Mouse (Mus musculus) bone marrow, adult 2 months (tissue): ENCODE measurements around the gene Otof. TPM values are rescaled to one million over a fixed set of nuclear protein-coding genes. Genes with fewer than 3 reads are reported as not detected.

ENCODE experiments used
- H3K27ac ChIP-seq: fragments of 200-500 bp; 2 replicates; pipeline ENCODE4 v1.5.1; 2012; ENCODE audit warnings: low read depth, mild to moderate bottlenecking, control low read depth, inconsistent platforms, low read length; ENCODE audit not compliant: control insufficient read depth, poor library complexity, insufficient read depth
- H3K4me1 ChIP-seq: fragments of 200-500 bp; 2 replicates; pipeline ENCODE4 v1.6.1; 2011; ENCODE audit warnings: low read length; ENCODE audit not compliant: control insufficient read depth, insufficient read depth
- H3K4me3 ChIP-seq: fragments of 200-500 bp; replicated peaks from 2 replicates; pipeline ENCODE3; 2011; ENCODE audit warnings: mild to moderate bottlenecking, low read depth, low read length, control low read depth; ENCODE audit not compliant: control insufficient read depth
- CTCF ChIP-seq: fragments of 200-500 bp; IDR thresholded peaks from 2 replicates; pipeline ENCODE4 v1.5.1; 2011; ENCODE audit warnings: low read length, control low read depth; ENCODE audit not compliant: control insufficient read depth, insufficient read depth
- POLR2A ChIP-seq: fragments of 200-500 bp; IDR thresholded peaks from 2 replicates; pipeline ENCODE4 v1.6.1; 2011; ENCODE audit warnings: low read depth, mild to moderate bottlenecking, control low read depth, low read length, borderline replicate concordance; ENCODE audit not compliant: control insufficient read depth
- WGBS: fragments of 180-500 bp; shearing (Covaris S2); methylation state at CpG from one replicate; pipeline ENCODE4 v1.1.7; 2018; 5-methylcytosine and 5-hydroxymethylcytosine counted together
- polyA plus RNA-seq: library from polyadenylated mRNA; stranded (reverse); fragments of >200 nt; gene quantifications from 2 replicates; pipeline ENCODE4 v1.2.4, GENCODE M21; 2011; ENCODE audit warnings: low replicate concordance; ENCODE audit not compliant: missing spikeins, insufficient read depth, insufficient read length

Gene Otof
- polyA plus RNA-seq, 1 experiment = not detected

GRCm38 (mm10) chr5:30415876-30416275, 45.9 kb downstream of the Otof start:
- no peaks in the 10 kb centered on the region for H3K4me1 ChIP-seq
- WGBS = 71% methylated on average over 4 of the region's 4 CpGs
- no peak overlapping the region for H3K27ac ChIP-seq
- no peak overlapping the region for H3K4me3 ChIP-seq
- TF ChIP-seq POLR2A (no peak), CTCF (no peak)

- WGBS = 41% methylated on average over 2 of the region's 2 CpGs
- Histone ChIP-seq H3K4me1 (no peaks in the 10 kb centered on the region), H3K4me3 (no peak overlapping the region), H3K27ac (no peak overlapping the region)
- TF ChIP-seq CTCF (no peak), POLR2A (no peak)
Observed at GRCm38 (mm10) chr5:30415381-30415780, 46.4 kb downstream of the Otof start.

- WGBS = 78% methylated on average over 10 of the region's 10 CpGs
- H3K4me3 ChIP-seq = no peak overlapping the region
- TF ChIP-seq POLR2A (no peak), CTCF (no peak)
Observed at GRCm38 (mm10) chr5:30411524-30411923, 50.2 kb downstream of the Otof start.

GRCm38 (mm10) chr5:30406876-30407275, 54.9 kb downstream of the Otof start:
- Histone ChIP-seq H3K4me1 (no peaks in the 10 kb centered on the region), H3K27ac (no peak overlapping the region), H3K4me3 (no peak overlapping the region)
- WGBS = 44% methylated on average over 9 of the region's 9 CpGs
- TF ChIP-seq POLR2A (no peak), CTCF (no peak)

More at GRCm38 (mm10) chr5:30411524-30411923, 50.2 kb downstream of the Otof start:
- Histone ChIP-seq H3K4me1 (no peaks in the 10 kb centered on the region), H3K27ac (no peak overlapping the region)

- Histone ChIP-seq H3K27ac (no peak overlapping the region), H3K4me1 (no peaks in the 10 kb centered on the region), H3K4me3 (no peak overlapping the region)
- WGBS = 60% methylated on average over 8 of the region's 8 CpGs
- TF ChIP-seq POLR2A (no peak), CTCF (no peak)
Observed at GRCm38 (mm10) chr5:30401165-30401564, 60.6 kb downstream of the Otof start.

GRCm38 (mm10) chr5:30400521-30400920, 61.2 kb downstream of the Otof start:
- 79% methylated on average over 5 of the region's 5 CpGs for WGBS
- H3K4me3 ChIP-seq = no peak overlapping the region
- H3K4me1 ChIP-seq = no peaks in the 10 kb centered on the region
- no peak for TF ChIP-seq POLR2A
- TF ChIP-seq CTCF = no peak
- no peak overlapping the region for H3K27ac ChIP-seq

- Histone ChIP-seq H3K4me1 (no peaks in the 10 kb centered on the region), H3K27ac (no peak overlapping the region), H3K4me3 (no peak overlapping the region)
- peak; percentile 88 for TF ChIP-seq CTCF
- TF ChIP-seq POLR2A = no peak
- 24% methylated on average over 7 of the region's 7 CpGs for WGBS
Observed at GRCm38 (mm10) chr5:30391473-30391872, 70.3 kb downstream of the Otof start.

GRCm38 (mm10) chr5:30389836-30390235, 71.9 kb downstream of the Otof start:
- WGBS = 80% methylated on average over 5 of the region's 5 CpGs
- no peak for TF ChIP-seq POLR2A
- TF ChIP-seq CTCF = no peak
- Histone ChIP-seq H3K4me1 (no peaks in the 10 kb centered on the region), H3K4me3 (no peak overlapping the region), H3K27ac (no peak overlapping the region)

- no peaks in the 10 kb centered on the region for H3K4me1 ChIP-seq
- WGBS = 77% methylated on average over 6 of the region's 6 CpGs
Observed at GRCm38 (mm10) chr5:30387726-30388125, 74.0 kb downstream of the Otof start.

More at GRCm38 (mm10) chr5:30387726-30388125, 74.0 kb downstream of the Otof start:
- Histone ChIP-seq H3K27ac (no peak overlapping the region), H3K4me3 (no peak overlapping the region)
- TF ChIP-seq POLR2A (no peak), CTCF (no peak)
